Mouse (Mus musculus): ENCODE results near the gene Cers5. TPM values are rescaled to one million over a fixed set of nuclear protein-coding genes. Genes with fewer than 3 reads are reported as not detected.
"Not testable (repeated sequence)": the region's sequence is repeated elsewhere in the genome, so short reads cannot be mapped to it uniquely, and the experiment has no call there.

The Cers5 gene
- polyA plus RNA-seq, 1 experiment: 59.8 TPM

DNA sequence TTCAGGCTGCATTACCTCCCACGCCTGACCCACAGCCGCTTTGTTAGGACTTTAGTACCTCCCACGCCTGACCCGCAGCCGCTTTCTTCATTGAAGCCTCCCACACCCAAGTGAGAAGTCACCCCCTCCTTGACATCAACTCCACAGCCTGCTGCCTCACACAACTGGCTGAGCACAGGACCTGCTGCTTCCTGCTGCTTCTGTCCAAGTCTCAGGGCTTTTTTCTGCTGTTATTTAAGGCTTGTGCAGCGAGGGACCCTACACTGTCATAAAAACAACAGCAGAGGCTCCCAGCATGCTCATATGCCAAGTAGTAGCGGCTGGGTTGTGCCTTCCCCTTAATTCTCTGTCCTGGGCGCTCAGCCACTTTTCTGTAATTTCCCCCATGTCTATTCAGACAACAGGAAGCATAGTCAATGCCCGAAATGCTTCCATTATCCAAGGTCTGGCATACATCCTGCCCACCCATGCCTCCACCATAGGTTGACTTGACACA lies 15.0 kb upstream of the Cers5 start:
- DNase-seq (ENCODE audit: low read depth): no peak

DNA sequence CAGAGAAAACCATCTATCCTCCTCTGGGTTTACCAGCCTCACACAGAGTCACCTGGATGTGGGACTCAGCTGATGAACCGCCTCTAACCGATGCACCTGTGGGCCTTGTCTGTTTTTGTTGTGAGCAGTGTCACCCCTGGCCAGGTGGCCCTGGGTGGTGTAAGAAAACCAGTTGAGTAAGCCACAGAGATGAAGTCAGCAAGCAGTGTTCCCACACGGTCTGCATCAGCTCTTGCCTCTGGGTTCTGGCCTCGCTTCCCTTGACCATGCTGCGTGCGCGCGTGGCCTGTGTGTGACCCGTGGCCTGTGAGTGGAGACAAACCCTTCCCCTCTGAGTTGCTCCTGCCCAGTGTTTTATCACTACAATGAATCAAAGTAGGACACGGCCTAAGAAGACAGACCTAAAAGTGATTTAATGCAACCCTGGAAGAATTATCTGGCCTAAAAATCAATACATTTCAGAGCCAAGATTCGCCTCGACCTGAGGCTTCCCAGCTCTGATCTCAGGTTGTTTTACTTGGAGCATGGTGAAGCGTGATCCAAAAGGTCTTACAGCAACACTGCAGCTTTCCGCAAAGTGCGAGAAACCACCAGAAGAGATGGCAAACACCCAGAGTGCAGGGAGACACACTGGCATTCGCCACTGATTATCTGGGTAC lies 6.1 kb upstream of the Cers5 start:
- peak; percentile 75 for DNase-seq (ENCODE audit: low read depth)

DNA sequence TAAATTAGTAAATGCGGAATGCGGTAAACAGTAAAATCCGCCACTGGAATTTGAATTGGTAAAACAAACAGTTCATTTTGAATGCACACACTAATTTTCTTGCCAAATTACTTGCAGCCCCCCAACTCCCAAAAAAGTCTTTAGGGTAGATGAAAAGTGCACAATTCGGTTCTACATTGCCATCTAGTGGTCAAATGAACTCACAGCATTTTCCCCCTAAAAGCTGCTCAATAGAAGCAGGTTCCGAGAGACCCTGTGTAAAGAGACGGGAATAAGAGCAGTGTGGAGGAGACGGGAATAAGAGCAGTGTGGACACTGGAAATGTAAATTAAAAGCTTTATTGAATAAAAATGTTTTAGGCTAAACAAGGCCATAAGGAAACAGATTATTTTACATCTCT lies 5.5 kb upstream of the Cers5 start:
- DNase-seq (ENCODE audit: low read depth): no peak

DNA sequence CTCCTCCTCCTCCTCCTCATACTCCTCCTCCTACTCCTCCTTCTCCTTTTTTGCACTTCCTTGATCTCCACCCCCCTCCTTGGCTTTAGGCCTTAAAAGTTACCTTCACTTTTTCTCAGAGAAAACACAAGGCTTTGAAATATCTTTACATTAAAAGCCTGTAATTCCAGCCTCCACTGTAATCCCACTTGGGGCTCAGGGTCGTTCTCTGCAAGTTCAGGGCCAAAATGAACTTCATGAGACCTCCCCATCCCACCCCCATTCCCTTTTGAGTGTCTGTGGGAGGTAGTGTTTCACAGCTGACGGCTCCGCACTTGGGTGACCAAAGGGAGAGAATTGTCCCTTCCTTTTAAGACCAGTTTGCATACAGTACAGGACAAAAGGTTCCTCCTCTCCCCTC lies 240 bp upstream of the Cers5 start:
- DNase-seq (ENCODE audit: low read depth): no peak

DNA sequence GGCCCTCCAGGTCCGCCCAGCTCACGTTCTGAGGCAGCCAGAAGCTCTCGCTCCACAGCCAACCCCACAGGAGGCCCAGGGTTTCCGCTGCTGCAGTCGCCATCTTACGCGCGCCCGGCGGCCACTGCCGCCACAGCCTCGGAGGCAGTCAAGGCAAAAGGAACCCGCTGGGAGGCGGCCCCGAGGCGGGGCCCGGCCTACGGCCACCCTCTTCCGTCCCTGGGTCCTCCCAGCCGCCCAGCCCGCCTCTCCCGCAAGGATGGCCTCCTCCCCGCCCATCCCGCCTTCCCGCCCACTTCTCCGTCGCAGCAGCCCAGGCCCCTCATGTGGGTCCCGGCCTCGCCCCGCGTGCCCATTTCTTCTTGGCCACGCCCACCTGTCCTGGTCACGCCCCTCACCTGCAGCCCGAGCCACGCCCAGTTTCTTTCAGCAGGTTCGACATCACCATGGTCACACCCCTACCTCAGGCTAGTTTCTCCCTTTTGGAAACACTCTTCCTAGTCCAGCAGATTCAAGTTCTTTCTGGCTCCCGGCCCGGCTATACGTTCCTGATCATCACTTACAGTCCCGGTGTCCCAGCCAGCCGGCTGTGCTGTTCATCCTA lies 306 bp downstream of the Cers5 start:
- DNase-seq (ENCODE audit: low read depth): no peak

DNA sequence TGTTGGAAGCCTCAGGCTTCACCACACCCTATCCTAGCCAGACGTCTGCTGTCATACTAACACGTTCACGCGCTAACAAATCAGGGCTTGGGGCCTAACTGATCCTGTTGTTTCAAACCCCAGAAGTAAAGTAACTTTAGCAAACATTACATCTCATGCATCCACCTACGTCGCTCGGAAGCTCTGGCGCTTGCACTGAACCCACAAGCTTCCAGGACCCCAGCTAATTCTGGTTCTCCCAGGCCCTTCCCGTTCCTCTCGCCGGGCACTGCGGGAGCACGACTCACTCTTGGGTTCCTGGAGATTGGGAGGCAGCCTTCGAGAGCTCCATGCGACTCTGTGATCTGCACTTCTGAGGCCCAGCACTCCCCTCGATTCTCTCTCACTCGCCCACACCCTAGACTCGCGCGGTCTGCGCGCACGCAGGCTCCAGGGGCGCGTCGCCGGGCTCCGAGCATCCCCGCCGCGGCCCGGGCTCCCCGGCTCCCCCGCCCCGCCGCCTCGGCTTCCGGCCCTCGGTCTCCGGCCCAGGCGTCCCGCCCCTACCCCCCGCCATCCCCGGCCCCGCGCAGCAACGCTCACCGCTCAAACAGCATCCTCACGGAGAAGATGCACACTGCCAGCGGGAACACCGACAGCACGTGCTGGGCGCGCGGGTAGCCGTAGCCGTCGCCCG lies 946 bp downstream of the Cers5 start:
- DNase-seq (ENCODE audit: low read depth): no peak

DNA sequence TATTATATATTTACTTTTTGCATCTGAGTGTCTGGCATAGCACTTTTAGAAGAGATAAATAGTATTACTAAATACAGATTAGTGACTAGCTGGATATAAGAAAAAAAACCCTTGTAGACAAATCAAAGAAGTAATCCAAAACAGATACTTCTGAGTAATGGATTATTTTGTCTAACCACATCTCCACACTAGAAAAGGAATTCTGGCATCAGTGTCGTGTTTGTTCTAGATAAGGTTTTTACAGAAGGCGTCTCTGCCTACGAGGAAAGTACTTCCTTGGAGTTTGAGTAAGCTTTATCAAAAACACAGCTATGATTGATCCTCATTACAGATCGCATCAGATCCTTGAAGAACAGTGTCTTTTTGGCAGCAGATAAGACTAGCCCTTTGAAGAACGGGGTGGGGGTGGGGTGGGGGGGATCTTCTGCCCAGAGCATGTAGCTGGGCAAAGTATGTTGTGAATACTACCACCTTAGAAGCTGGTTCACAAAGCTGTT lies 1.6 kb downstream of the Cers5 start:
- no peak for DNase-seq (ENCODE audit: low read depth)

DNA sequence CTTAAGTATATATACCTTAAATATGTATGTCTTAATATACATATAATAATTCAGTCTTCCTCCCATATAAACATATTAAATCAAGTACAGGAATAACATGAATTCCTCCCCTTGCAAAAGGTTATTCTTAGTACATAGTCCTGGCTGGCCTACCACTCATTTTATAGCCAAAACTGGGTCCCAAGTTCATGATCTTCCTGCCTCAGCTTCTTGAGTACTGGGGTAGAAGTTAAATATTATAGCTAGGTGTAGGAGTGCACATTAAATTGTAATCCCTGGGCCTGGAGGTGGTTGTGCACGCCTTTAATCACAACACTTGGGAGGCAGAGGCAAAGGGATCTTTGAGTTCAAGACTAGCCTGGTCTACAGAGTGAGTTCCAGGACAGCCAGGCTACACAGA lies 3.9 kb downstream of the Cers5 start:
- DNase-seq (ENCODE audit: low read depth): no peak

DNA sequence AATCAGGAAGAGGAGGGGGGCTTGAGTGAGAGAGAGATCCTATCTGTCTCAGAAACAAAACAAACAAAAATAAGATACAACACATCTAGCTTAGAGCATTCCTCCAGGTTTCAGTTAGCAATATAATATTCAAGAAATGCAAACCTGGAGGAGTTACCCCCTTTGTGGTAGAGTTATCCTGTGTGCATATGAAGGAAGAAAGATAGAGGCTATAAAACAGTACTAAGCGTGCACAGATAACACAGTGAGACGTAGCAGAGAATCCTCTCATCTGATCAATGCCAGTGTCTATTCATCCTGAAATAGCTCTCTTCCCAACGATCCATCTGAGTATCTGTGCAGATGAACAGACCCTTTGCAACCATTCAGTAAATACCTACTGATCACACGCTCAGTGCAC lies 5.2 kb downstream of the Cers5 start:
- no peak for DNase-seq (ENCODE audit: low read depth)

DNA sequence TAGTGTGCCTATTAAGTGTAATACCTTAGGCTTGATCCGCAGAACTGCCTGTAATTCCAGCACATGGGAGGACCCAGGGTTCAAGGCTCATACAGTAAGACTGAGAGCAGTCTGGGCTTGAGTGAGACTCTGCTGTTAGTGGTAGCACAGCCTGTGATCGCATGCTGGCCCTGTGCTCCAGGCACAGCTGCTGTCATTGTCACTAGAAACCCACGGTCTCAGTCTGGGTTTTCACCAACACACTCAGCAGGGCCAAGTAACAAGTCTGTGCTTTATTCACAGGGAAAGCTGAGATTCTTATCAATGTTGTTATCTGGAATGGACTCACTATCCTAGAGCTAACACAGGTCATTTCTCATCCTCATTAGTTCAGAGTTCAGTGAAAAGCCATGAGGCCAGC lies 18.5 kb downstream of the Cers5 start:
- DNase-seq (ENCODE audit: low read depth): no peak

DNA sequence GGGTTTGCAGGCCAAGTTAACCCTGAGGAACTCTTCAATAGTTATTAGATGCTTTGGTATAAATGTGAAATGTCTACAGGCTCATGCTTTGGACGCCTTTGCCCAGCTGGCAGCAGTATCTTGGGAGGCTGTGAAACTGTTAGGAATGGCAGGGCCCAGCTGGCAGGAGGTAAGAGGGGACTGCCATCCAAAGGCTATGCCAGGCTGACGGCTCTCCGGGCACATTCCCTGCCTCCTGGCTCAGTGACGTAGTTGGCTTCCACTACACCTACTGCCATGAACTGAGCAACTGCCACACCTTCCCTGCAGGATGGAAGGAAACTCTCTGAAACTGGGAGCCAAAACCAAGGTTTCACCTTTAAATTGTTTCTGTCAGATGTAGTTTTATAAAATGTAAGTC lies 32.5 kb downstream of the Cers5 start:
- DNase-seq (ENCODE audit: low read depth): no peak

DNA sequence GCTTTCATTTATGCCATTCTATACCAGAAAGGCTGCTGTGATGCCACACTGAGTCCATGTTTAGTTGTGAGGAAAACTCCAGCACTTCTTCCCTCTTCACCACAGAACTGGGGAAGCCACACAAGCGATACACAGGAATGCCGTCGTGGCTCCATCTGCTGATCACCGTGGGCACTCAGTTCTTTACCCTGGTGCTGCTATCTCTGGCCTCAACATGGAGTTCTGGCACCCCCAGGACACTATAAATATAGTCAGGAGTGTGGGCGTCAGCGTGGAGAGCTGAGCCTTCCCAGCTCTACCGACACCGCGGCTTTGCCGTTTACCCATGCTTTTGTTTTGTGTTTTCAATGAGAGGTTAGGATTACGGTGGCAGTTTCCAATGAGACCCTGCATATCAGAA lies 36.0 kb downstream of the Cers5 start:
- no peak for DNase-seq (ENCODE audit: low read depth)

DNA sequence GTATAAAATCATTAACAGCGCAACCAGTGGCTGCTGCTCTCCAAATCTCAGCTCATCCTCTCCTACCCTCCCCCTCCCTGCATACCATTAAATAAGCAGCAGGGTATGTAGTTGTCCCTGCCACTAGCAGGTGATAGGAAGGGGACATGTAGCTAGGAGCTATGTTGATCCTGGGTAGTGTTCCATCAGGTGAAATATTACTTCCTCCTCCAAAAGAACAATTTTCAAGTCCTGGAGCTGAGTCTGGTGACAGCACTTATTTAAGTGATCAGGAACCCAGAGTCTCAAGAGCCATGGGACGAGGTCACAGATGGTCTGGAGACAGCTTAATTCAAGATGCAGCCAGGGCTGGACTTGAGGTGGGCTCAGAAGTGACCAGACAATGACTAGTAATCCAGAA lies 37.1 kb downstream of the Cers5 start:
- no peak for DNase-seq (ENCODE audit: low read depth)

DNA sequence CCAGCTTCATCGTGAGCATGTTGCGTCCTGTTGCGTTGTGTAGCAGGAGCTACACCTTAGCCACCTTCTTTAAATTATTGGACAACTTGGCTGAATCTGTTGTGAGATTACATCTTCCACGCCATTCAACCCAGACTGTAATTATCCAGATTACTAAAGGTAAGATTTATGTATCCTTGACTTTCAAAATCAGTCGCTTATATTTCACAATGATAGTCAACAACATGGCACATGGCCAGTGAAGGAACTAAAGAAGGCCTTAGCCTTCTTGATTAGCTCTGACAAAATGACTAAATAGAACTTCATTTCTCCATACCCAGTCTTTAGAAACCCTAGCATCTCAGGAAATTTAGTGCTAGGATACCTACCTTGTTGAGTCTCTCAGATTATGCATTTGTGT lies 39.5 kb downstream of the Cers5 start:
- DNase-seq (ENCODE audit: low read depth): peak; percentile 89

DNA sequence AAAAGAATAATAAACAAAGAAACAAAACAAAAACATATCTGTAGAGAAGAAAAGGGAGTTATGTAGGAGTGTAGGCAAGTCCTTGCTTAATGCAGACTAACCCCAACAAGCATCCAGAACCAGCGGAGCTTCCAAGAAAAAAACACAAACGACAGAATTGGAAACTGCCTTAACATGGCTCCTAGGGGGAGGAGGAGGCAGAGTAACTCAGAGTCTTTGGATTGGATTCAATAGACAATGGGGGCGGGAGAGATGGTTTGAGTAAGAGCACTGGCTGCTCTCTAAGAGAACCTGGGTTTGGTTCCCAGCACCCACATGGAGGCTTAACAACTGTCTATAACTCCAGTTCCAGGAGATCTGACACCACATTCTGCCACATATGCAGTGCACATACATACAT lies 41.0 kb downstream of the Cers5 start:
- no peak for DNase-seq (ENCODE audit: low read depth)

DNA sequence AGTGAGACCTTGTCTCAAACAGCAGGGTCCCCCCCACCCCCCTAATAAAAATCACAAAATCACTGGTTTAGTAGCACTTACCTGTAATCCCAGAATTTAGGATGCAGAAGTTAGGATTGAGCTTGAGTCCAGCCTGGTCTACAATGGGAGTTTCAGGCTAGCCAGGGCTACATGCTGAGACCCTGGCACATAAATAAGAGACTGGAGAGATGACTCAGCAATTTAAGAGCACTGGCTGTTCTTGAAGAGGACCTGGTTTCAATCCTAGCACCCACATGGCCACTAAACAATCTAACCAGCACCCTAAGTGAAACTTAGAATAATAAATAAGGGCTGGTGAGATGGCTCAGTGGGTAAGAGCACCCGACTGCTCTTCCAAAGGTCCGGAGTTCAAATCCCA lies 41.5 kb downstream of the Cers5 start:
- no peak for DNase-seq (ENCODE audit: low read depth)

DNA sequence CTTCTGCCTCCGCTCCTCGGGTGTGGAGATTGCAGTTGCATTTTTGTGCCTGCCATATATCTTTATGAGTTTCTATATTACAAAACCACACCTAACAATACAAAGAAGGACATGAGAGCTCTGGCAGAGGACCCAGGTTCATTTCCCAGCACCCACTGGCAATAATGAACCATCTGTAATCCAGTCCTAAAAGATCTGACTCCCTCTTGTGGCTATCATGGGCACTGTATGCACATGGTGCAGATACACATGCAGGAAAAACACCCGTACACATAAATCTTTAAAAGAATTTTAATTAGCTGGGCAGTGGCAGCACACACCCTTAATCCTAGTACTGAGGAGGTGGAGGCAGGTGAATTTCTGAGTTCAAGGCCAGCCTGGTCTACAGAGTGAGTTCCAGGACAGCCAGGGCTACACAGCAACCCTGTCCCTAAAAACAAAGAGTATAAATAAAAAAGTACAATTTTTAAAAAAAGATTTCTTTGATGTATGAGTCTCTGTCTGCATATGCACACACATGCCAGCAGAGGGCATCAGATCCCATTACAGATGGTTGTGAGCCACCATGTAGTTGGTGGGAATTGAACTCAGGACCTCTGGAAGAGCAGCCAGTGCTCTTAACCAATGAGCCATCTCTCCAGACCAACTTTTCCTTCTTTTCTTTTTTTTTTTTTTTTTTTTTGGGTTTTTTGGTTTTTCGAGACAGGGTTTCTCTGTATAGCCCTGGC lies 43.5 kb downstream of the Cers5 start:
- DNase-seq (ENCODE audit: low read depth): no peak

DNA sequence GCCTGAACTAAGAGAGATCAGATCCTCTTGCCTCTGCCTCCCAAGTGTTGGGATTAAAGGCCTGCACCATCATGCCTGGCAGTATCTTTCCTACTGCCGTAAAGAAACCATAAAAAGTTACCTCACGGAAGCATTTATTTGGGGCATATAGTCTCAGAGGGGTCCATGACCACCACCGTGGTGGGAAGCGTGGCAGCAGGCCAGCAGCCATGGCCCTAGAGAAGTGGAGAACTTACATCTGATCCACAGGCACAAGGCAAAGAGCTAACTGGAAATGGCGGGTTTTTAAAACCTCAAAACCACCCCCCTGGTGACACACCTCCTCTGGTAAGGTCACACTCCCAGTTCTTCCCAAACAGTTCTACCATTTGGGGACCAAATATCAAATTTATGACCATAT lies 44.5 kb downstream of the Cers5 start:
- no peak for DNase-seq (ENCODE audit: low read depth)

DNA sequence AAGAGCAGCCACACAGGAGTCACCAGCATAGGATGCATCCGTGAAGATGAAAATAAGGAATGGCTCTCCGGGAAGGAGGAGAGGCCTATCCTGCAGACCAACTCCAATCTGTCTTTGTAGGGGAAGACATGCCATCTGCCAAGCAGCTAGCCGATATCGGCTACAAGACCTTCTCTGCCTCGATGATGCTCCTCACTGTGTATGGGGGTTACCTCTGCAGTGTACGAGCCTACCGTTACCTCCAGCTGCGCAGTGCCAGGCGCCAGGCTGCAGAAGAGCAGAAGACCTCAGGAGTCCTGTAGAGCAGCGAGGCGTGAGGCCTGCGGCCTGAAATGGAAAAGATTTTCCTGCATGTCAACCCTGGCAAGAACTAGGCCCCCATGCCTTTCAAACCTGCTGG lies 45.2 kb downstream of the Cers5 start:
- no peak for DNase-seq (ENCODE audit: low read depth)

DNA sequence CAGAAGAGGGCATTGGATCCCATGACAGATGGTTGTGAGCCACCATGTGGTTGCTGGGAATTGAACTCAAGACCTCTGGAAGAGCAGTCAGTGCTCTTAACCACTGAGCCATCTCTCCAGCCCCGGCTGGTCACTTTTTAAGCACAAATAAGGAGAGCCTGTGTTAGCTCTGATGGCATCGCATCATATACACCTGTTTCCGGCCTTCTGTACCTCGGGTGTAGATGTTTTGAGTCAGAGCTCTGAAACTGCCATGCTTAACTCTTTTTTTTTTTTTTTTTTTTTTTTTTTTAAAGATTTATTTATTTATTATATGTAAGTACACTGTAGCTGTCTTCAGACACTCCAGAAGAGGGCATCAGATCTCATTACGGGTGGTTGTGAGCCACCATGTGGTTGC lies 45.6 kb downstream of the Cers5 start:
- DNase-seq (ENCODE audit: low read depth): not testable (repeated sequence)

DNA sequence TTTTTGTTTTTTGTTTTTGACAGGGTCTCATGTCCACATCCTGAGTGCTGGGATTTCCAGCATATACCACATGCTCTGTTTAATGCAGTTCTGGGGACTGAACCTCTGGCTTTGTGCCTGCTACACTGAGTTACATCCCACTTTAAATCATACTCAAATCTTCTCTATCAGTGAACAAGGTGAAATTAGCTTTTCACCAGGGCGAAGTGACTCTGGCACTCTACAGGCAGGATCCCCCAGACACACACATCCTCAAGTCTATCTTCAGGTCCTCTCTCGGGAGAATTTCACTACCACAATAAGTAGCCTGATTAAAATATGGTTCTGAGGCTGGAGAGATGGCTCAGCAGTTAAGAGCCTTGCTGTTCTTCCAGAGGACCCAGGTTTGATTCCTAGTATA lies 46.1 kb downstream of the Cers5 start:
- DNase-seq (ENCODE audit: low read depth): no peak

DNA sequence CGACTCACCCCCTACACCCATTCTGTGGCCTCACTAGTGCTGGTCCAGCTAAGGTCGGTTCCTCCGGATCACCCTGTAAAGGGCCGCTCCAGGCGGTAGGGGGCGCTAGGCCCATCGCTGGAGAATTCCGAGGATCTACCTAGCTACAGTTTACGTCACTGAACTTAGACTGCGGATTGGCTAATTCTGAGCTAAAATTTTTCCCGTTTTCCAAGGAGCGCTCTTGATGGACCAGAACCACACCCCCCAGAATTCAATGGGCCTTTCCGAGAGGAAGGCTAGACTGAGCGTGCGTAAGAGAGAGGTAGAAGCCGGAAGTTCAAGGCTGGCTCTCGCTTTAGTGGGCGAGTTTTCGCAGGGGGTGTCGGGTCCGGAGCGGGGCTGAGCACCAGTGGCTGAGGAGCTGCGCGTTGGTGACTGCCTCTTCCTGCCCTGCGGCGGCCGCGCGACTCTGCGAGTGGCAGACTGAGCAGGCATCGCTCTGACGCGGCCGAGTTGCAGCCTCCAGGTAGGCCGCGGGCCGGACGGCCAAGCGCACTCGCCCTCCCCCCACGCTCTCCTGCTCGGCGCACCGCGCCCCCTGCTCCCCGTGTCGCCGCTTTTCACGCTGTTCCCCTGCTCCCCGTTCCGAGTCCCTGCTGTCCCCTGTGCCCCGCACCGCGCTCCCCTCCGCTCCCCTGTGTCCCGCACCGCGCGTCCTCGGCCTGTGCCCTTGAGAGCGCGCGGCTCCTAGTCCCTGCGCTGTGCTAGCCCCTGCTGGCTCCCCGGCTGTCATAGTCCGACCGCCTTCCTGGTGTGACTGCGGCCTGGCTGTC lies 47.1 kb downstream of the Cers5 start, which contains the start of gene Cox14:
Cox14 (plus strand) TSS at position 278 of the 815 bp plus-strand sequence.
- DNase-seq (ENCODE audit: low read depth): peak; percentile 94
